Mouse (Mus musculus) lung, adult 2 months (tissue): ENCODE data around the gene Nol3.
A peak's percentile ranks its signal among the peaks of the same experiment; 100 is the strongest.

ENCODE experiments used
- CTCF ChIP-seq: fragments of 200-500 bp; IDR thresholded peaks from 2 replicates; pipeline ENCODE4 v1.5.1; 2011; ENCODE audit warnings: mild to moderate bottlenecking, low read length, control low read depth; ENCODE audit not compliant: insufficient read depth
- POLR2A ChIP-seq: fragments of 200-500 bp; IDR thresholded peaks from 2 replicates; pipeline ENCODE4 v1.6.1; 2011; ENCODE audit warnings: low read depth, mild to moderate bottlenecking, control low read depth, low read length, borderline replicate concordance; ENCODE audit errors: extremely low read depth

DNA sequence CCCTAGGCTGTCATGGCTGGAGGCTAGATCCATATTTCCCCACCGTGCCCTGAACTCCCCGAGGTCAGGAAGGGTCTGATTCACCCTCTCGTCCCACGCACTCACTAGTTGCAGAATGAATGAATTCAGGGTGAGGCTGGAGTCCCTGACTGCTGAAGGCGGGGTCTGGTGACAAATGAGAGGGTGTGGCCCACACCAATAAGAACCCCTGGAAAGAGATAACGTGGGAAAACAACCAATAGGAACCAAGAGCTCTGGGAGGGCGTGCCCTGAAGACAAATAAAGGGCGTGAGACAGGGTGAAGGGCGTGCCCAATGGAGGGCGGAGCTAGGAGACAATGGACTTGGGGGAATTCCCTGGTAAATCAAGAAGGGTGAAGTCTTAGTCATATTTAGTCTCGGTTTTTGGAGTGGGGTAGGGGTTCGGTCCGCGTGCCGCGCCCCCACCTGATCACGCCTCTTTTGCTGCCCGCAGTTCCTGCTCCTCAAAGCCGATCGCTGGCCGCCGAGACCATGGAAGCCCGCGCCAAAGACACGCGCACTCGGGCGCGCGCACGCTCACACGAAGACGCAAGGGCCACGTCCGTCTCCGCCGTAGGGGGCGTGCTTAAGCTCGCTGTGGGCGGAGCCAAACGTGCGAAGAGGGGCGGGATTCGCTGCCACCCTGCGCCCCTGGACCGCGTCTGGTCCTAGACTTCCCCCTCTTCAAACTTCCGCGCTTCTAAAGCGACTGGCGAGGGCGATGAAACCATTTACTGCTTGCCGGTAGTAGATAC, 13.2 kb downstream of the Nol3 start:
- TF ChIP-seq CTCF (no peak), POLR2A (peak; percentile 17; the same call in 1 of the 2 replicates)
